ENCODE assay signal across 10 mouse cellular contexts in the genomic region with DNA sequence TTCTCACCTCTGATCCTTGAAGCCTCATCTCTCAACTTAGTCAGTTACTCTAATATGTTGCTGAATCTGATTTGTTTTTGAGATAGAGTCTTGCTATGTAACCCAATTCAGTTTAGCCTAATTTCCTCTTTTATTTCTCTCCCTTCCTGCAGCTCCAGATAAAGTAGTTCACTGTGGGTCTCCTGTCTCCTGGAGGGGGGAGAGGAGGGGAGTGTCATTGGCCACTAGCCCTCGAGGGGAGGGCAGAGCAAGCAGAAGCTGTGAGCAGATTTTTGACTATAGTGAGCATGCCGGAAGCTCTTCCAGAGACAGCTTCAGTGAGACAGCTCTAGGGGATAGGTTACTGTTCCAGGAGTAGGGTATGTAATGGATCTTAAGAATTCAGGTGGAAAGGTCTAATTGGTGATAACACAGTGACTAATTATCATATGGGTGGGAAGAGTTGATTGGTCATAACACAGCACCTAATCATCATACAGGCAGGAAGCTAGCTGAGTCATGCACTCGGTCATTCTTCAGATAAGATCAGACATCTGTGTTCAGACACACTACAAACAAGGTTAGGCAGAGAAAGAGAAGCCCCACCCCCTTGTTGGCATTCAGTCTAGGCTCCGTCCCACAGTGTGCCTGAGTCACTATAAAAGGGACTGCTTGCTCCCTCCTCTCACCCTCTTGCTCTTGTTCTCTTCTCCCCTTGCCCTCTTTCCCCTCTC. TPM values are rescaled to one million over a fixed set of nuclear protein-coding genes. Genes with fewer than 3 reads are reported as not detected.
DNase-seq lines count a peak whose midpoint lies in the region; ATAC-seq and TF ChIP-seq lines count a peak whose summit lies in the region.
"Had no signal": no experiment of that assay in that cellular context is flagged by ENCODE, and none has a peak within 500 bp of the region (broad histone marks: within the 10 kb centered on the region; RNA-seq: fewer than 3 reads in every experiment).

No protein-coding gene starts in this region.

- in situ Hi-C loops in Patski (cut with MboI; ENCODE audit: low pct_unique_long_range_greater_than_20kb): no loop called here

- no peak for DNase-seq in Patski (ENCODE audit: low read depth, low spot score)
- DNase-seq in c-Kit-negative CD71-positive TER-119-positive erythroid progenitor cells, embryonic 14.5 days (ENCODE audit: low read depth, low spot score): peak; percentile 9
- DNase-seq in lung, postnatal 10 days: peak; percentile 66
- no peak for DNase-seq in frontal cortex, postnatal 25 days (ENCODE audit: low spot score in 2 of 2)
- no peak for DNase-seq in yolk sac, embryonic 10.5 days (ENCODE audit: low spot score)
- DNase-seq in hindbrain, embryonic 14.5 days (ENCODE audit: low spot score): no peak
- DNase-seq in gastrocnemius, adult 18-20 months (ENCODE audit: low spot score): no peak

- WGBS in hindbrain, embryonic 14.5 days: 51% methylated on average over 4 of the region's 4 CpGs

- ATAC-seq in Patski: peak; percentile 51
- peak; percentile 98 for ATAC-seq in inflammation-experienced regulatory T-cells, adult 6 months
- no peak for ATAC-seq in hindbrain, embryonic 14.5 days (ENCODE audit: low FRiP score)

- H3K4me3 ChIP-seq in hindbrain, embryonic 14.5 days (replicated peaks; ENCODE audit: low read length): no peak overlapping the region
- H3K4me3 ChIP-seq: erythroblast, embryonic 14.5 days had no signal

- H3K4me2 ChIP-seq in hindbrain, embryonic 14.5 days (replicated peaks): no peak overlapping the region

- H3K27ac ChIP-seq in hindbrain, embryonic 14.5 days: no peak overlapping the region

- no peak overlapping the region for H3K9ac ChIP-seq in hindbrain, embryonic 14.5 days

- H3K27me3 ChIP-seq in Patski: no peaks in the 10 kb centered on the region
- no peaks in the 10 kb centered on the region for H3K27me3 ChIP-seq in hindbrain, embryonic 14.5 days (ENCODE audit: control insufficient read depth, insufficient read depth, low read length)

- TF ChIP-seq CTCF in Patski (IDR thresholded peaks at IDR 0.05): no peak

- no peaks in the 10 kb centered on the region for H3K36me3 ChIP-seq in hindbrain, embryonic 14.5 days (replicated peaks; ENCODE audit: control insufficient read depth, insufficient read depth)

- CTCF ChIA-PET in Patski (lab: Charles Lee): interaction anchor here (0.7 to 1.8 kb wide), 3 partner anchors 34 to 175 kb away, joined by 3 to 4 read pairs (median 3); no protein-coding TSS in a partner anchor

- H3K4me1 ChIP-seq in hindbrain, embryonic 14.5 days (replicated peaks; ENCODE audit: control insufficient read depth, insufficient read depth, low read length): no peaks in the 10 kb centered on the region

- no peaks in the 10 kb centered on the region for H3K9me3 ChIP-seq in hindbrain, embryonic 14.5 days (ENCODE audit: control insufficient read depth, low read length)

- POLR2A ChIA-PET in Patski (lab: Charles Lee): no interaction called here

RNA-seq across cellular contexts. Expression of gene Pth, which starts 30.9 kb away (rescaled TPM):
- polyA plus RNA-seq in Patski (2021): not detected
- not detected for polyA plus RNA-seq in inflammation-experienced regulatory T-cells, adult 6 months (2017; shearing (Covaris generic))
- polyA plus RNA-seq in hindbrain, embryonic 14.5 days (2014; fragmentation: Nextera tagmentation; extraction: Ambion mirVana): not detected in 2 replicates
- not detected for total RNA-seq in gastrocnemius, adult 18-20 months (2021)
- polyA plus RNA-seq: erythroblast, embryonic 14.5 days; neural tube, embryonic 11.5 days had no signal

RNA-seq across cellular contexts. Expression of gene Btbd10, which starts 50.0 kb away (rescaled TPM):
- 27.7 TPM for polyA plus RNA-seq in Patski (2021)
- polyA plus RNA-seq in inflammation-experienced regulatory T-cells, adult 6 months (2017; shearing (Covaris generic)): 10 to 100 TPM in 2 of 3 experiments, 1 to 10 TPM in 1; 9.5 to 16.7 (median 11.5) TPM
- 81.8 and 89.0 TPM in 2 replicates for polyA plus RNA-seq in hindbrain, embryonic 14.5 days (2014; fragmentation: Nextera tagmentation; extraction: Ambion mirVana)
- 1 to 10 TPM; 6.8 to 8.9 TPM for total RNA-seq in gastrocnemius, adult 18-20 months (2021)

Comparison
In these comparisons a context has a peak if more than half of its experiments do, and no peak if none do; other contexts are left out.
1. DNase-seq: peak in c-Kit-negative CD71-positive TER-119-positive erythroid progenitor cells, embryonic 14.5 days (single experiment) and lung, postnatal 10 days (single experiment); none in Patski (single experiment), frontal cortex, postnatal 25 days (0 of 2), yolk sac, embryonic 10.5 days (single experiment), hindbrain, embryonic 14.5 days (single experiment) and gastrocnemius, adult 18-20 months (single experiment).